Mouse (Mus musculus): ENCODE measurements around the gene Phactr1. TPM values are rescaled to one million over a fixed set of nuclear protein-coding genes. Genes with fewer than 3 reads are reported as not detected.
"Not testable (repeated sequence)": the region's sequence is repeated elsewhere in the genome, so short reads cannot be mapped to it uniquely, and the experiment has no call there.

Phactr1 gene
- polyA plus RNA-seq, 1 experiment from 2014 or later: 58.4 TPM

DNA sequence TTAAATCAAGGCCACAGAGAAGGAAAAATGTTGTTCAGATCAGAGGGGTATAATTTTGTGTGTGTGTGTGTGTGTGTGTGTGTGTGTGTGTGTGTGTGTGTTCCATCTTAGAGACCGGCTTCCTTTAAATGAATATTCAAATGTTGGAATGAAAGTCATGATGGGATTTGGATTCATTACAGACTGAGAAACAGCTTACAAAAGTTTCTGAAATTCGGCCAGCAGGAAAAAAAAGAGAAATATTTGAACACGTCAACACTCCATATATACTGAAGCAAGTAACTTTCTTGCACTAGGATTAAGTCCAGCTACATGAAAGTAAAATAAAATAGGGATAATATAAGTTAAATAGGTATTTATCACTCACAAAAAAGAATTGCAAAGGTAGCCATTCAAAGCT is 259.8 kb downstream of the Phactr1 start:
- Histone ChIP-seq H3K36me3 (ENCODE audit: control insufficient read depth, insufficient read depth, low read length) (no peaks in the 10 kb centered on the region), H3K4me2 (ENCODE audit: low read depth, low read length) (no peak overlapping the region), H3K27me3 (ENCODE audit: control insufficient read depth, insufficient read depth, low read length) (no peaks in the 10 kb centered on the region), H3K9ac (replicated peaks; ENCODE audit: low read depth, low read length) (no peak overlapping the region), H3K4me1 (ENCODE audit: control insufficient read depth, insufficient read depth, low read length) (no peaks in the 10 kb centered on the region), H3K27ac (ENCODE audit: low read depth, low read length) (no peak overlapping the region), H3K4me3 (ENCODE audit: low read depth, low read length) (no peak overlapping the region), H3K9me3 (ENCODE audit: control insufficient read depth, low read length) (no peaks in the 10 kb centered on the region)
- 95% methylated on average over 3 of the region's 3 CpGs for WGBS
- no peak for ATAC-seq (ENCODE audit: low read depth)

DNA sequence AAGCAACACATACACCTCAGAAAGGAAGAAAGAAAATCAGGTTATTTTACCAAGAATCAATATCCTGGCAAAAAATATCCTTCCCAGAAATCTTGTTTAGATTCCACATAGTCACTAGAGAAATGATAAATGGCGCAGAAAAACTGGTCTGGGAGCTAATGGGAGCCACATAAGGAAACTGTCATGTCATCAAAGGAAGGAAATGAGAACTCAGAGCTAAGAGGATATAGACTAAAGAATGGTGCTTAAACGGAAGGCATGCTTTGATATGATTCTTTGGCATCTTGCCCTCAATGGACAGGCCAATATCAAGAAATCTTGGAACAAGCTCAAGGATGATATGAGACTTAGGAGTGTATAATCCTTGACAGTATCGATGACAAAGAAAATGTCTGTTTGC is 263.7 kb downstream of the Phactr1 start:
- no peak overlapping the region for H3K27ac ChIP-seq (ENCODE audit: low read depth, low read length)
- H3K4me3 ChIP-seq (ENCODE audit: low read depth, low read length): no peak overlapping the region
- no peaks in the 10 kb centered on the region for H3K36me3 ChIP-seq (ENCODE audit: control insufficient read depth, insufficient read depth, low read length)
- no peaks in the 10 kb centered on the region for H3K9me3 ChIP-seq (ENCODE audit: control insufficient read depth, low read length)
- no peak overlapping the region for H3K9ac ChIP-seq (replicated peaks; ENCODE audit: low read depth, low read length)
- ATAC-seq (ENCODE audit: low read depth): no peak
- H3K4me2 ChIP-seq (ENCODE audit: low read depth, low read length): no peak overlapping the region
- H3K4me1 ChIP-seq (ENCODE audit: control insufficient read depth, insufficient read depth, low read length): no peaks in the 10 kb centered on the region
- WGBS: 84% methylated on average over 3 of the region's 3 CpGs
- no peaks in the 10 kb centered on the region for H3K27me3 ChIP-seq (ENCODE audit: control insufficient read depth, insufficient read depth, low read length)

DNA sequence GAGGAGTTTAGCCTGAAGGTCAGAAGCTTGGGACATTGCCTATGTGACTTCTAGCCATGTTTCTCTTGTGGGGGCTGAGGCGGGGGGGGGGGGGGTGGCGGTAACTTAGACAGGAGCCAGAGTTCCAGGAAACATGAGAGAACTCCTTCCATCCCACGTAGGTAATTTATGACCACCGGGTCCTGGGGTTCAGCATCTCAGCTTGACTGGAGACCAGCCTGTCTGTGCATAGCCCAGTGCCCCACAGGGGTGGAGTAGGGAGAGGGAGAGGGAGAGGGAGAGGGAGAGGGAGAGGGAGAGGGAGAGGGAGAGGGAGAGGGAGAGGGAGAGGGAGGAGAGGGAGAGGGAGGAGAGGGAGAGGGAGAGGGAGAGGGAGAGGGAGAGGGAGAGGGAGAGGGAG is 264.8 kb downstream of the Phactr1 start:
- H3K9ac ChIP-seq (replicated peaks; ENCODE audit: low read depth, low read length); H3K27me3 ChIP-seq (ENCODE audit: control insufficient read depth, insufficient read depth, low read length); H3K9me3 ChIP-seq (ENCODE audit: control insufficient read depth, low read length); H3K4me2 ChIP-seq (ENCODE audit: low read depth, low read length); H3K27ac ChIP-seq (ENCODE audit: low read depth, low read length); H3K4me3 ChIP-seq (ENCODE audit: low read depth, low read length); ATAC-seq (ENCODE audit: low read depth); H3K4me1 ChIP-seq (ENCODE audit: control insufficient read depth, insufficient read depth, low read length); H3K36me3 ChIP-seq (ENCODE audit: control insufficient read depth, insufficient read depth, low read length): not testable (repeated sequence)
- WGBS: 49% methylated on average over 4 of the region's 4 CpGs

DNA sequence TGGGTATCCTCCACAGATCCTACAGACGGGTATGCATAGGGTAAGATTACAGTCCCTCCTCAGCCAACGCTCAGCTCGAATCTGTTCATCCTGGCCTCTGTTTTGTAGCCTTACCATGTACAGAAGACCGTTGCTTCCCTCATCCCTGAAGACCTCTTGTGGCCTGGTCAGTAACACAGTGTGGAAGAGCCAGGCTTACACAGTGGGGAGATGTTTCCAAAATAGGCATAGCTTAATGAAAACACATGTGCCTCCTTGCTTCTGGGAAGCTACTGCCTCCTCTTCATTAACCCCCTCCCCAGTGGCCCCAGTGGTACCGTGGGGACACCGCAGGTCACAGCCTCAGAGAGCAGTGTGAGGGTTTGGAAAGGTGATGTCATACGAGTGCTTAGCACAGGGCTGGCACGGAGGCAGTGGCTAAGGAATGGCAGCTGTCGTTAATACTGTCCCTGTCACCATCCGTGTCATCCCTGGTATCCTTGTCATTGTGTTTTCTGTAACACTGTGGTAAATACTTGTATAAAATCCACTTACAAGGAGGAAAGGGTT is 268.4 kb downstream of the Phactr1 start:
- WGBS: 84% methylated on average over 10 of the region's 10 CpGs
- Histone ChIP-seq H3K27me3 (ENCODE audit: control insufficient read depth, insufficient read depth, low read length) (no peaks in the 10 kb centered on the region), H3K9ac (replicated peaks; ENCODE audit: low read depth, low read length) (no peak overlapping the region), H3K27ac (ENCODE audit: low read depth, low read length) (no peak overlapping the region), H3K9me3 (ENCODE audit: control insufficient read depth, low read length) (no peaks in the 10 kb centered on the region), H3K36me3 (ENCODE audit: control insufficient read depth, insufficient read depth, low read length) (no peaks in the 10 kb centered on the region), H3K4me2 (ENCODE audit: low read depth, low read length) (no peak overlapping the region), H3K4me1 (ENCODE audit: control insufficient read depth, insufficient read depth, low read length) (no peaks in the 10 kb centered on the region), H3K4me3 (ENCODE audit: low read depth, low read length) (no peak overlapping the region)
- no peak for ATAC-seq (ENCODE audit: low read depth)

DNA sequence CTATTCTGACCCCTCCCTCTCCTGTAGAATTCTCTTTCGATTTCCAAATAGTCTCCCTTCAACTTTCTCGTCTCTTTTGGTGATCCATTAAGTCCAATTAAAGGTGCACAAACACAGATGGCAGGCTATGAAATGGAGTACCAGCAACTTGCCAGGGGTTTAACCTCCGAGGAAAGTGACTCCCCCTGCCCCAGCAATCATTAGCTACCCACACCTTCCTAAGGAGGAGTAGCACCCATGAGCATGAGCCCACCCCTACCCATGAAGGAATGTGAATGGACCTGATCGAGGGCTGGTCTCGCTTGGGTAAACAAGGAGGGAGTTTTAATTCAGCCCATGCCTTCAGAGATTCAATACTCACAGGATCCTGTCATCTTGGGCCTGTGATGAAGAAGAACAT is 268.9 kb downstream of the Phactr1 start:
- no peaks in the 10 kb centered on the region for H3K36me3 ChIP-seq (ENCODE audit: control insufficient read depth, insufficient read depth, low read length)
- no peaks in the 10 kb centered on the region for H3K9me3 ChIP-seq (ENCODE audit: control insufficient read depth, low read length)
- ATAC-seq (ENCODE audit: low read depth): no peak
- H3K9ac ChIP-seq (replicated peaks; ENCODE audit: low read depth, low read length): no peak overlapping the region
- H3K4me2 ChIP-seq (ENCODE audit: low read depth, low read length): no peak overlapping the region
- no peak overlapping the region for H3K27ac ChIP-seq (ENCODE audit: low read depth, low read length)
- no peaks in the 10 kb centered on the region for H3K4me1 ChIP-seq (ENCODE audit: control insufficient read depth, insufficient read depth, low read length)
- no peak overlapping the region for H3K4me3 ChIP-seq (ENCODE audit: low read depth, low read length)
- no peaks in the 10 kb centered on the region for H3K27me3 ChIP-seq (ENCODE audit: control insufficient read depth, insufficient read depth, low read length)
- WGBS: 82% methylated on average over 5 of the region's 5 CpGs

DNA sequence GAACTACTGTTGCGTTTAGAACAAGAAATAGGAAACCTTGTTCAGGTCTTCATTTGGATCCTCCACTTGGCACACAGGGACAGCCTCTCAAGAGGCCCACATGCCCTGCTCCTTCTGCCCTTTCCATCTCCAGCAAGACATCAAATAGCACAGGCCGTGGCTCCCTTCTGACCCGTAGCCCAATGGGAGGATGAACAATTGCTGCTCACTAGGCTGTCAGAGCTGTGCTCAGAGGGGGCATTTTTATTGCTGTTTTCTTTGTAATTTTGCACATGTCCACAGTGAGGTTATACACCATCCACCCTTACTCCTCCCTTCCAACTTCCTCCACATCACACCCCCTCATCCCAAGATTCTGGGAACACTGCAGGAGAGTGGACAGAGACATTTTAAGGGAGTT is 269.6 kb downstream of the Phactr1 start:
- no peak overlapping the region for H3K4me2 ChIP-seq (ENCODE audit: low read depth, low read length)
- H3K9ac ChIP-seq (replicated peaks; ENCODE audit: low read depth, low read length): no peak overlapping the region
- ATAC-seq (ENCODE audit: low read depth): no peak
- H3K27me3 ChIP-seq (ENCODE audit: control insufficient read depth, insufficient read depth, low read length): no peaks in the 10 kb centered on the region
- H3K9me3 ChIP-seq (ENCODE audit: control insufficient read depth, low read length): no peaks in the 10 kb centered on the region
- 70% methylated on average over 3 of the region's 3 CpGs for WGBS
- no peaks in the 10 kb centered on the region for H3K4me1 ChIP-seq (ENCODE audit: control insufficient read depth, insufficient read depth, low read length)
- H3K27ac ChIP-seq (ENCODE audit: low read depth, low read length): no peak overlapping the region
- H3K4me3 ChIP-seq (ENCODE audit: low read depth, low read length): no peak overlapping the region
- H3K36me3 ChIP-seq (ENCODE audit: control insufficient read depth, insufficient read depth, low read length): no peaks in the 10 kb centered on the region

DNA sequence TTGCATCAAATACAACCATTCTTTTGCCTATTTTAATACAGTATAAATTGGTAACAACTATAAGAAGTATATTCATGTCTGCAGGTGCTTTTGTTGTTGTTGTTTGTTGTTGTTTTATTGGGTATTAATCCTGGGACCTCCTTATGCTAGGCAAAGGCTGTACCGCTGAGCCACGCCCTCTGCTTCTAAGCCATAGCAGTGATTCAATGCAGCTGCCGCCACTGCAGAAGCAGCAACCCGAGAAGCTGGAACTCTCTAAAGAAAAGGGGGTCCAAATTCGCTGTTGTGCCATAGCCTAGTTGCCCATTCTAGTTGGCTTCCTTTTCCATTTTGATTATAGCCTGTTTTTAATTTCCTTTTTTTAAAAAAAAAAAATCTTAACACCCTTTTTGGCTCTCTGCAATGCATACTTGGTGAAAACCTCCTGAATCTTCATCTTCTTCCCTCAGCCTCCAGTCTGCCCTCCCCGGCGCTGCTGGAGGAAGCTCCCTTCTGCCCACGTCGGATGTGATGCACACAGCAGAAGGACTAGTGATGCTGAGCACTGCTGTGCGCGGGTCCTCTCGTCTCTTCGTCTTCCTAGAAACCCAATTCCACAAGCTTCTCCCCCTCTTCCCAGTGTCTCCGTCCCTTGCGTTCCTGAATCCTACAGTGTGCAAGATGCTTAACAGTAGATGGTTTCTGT is 271.8 kb downstream of the Phactr1 start:
- no peaks in the 10 kb centered on the region for H3K36me3 ChIP-seq (ENCODE audit: control insufficient read depth, insufficient read depth, low read length)
- H3K4me1 ChIP-seq (ENCODE audit: control insufficient read depth, insufficient read depth, low read length): no peaks in the 10 kb centered on the region
- H3K4me2 ChIP-seq (ENCODE audit: low read depth, low read length): no peak overlapping the region
- no peak overlapping the region for H3K4me3 ChIP-seq (ENCODE audit: low read depth, low read length)
- no peaks in the 10 kb centered on the region for H3K9me3 ChIP-seq (ENCODE audit: control insufficient read depth, low read length)
- no peak for ATAC-seq (ENCODE audit: low read depth)
- H3K27me3 ChIP-seq (ENCODE audit: control insufficient read depth, insufficient read depth, low read length): no peaks in the 10 kb centered on the region
- no peak overlapping the region for H3K27ac ChIP-seq (ENCODE audit: low read depth, low read length)
- 77% methylated on average over 15 of the region's 15 CpGs for WGBS
- H3K9ac ChIP-seq (replicated peaks; ENCODE audit: low read depth, low read length): no peak overlapping the region

DNA sequence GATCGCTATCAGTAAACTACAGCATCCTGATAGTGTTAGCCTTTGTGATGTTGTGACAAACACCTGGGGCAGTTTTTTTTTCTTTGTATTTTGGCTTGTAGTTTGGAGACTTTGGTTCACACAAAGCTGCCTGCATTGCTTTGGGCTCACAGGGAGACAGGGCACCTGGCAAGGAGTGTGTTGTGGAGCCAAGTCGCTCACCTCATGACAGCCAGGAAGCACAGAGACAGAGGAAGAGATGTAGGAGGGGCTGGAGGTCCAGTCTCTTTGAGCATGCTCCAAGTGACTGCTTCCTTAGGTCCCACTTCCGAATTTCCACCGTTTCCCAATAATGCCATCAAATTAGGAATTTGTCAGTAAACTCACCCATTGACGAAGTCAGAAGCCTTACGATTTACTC is 272.6 kb downstream of the Phactr1 start:
- H3K9me3 ChIP-seq (ENCODE audit: control insufficient read depth, low read length): no peaks in the 10 kb centered on the region
- no peak for ATAC-seq (ENCODE audit: low read depth)
- H3K4me2 ChIP-seq (ENCODE audit: low read depth, low read length): no peak overlapping the region

DNA sequence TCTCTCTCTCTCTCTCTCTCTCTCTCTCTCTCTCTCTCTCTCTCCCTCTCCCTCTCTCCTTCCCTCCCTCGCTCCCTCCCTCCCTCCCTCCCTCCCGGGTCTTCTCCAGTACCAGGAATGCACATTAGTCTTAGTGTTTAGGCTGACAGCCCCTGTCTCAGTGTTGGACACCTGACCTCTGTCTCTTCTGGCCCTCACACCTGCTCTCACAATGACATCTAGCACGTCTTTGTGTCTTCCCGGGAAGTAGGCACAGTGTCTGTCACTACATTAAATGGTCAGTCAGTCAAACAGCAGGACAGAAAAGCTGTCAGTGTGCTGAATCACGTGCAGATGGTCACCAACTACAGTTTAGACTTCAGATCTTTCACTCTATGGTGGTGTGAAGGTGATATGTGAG is 273.7 kb downstream of the Phactr1 start:
- Histone ChIP-seq H3K9ac (replicated peaks; ENCODE audit: low read depth, low read length) (no peak overlapping the region), H3K4me1 (ENCODE audit: control insufficient read depth, insufficient read depth, low read length) (no peaks in the 10 kb centered on the region), H3K4me3 (ENCODE audit: low read depth, low read length) (no peak overlapping the region), H3K9me3 (ENCODE audit: control insufficient read depth, low read length) (no peaks in the 10 kb centered on the region), H3K4me2 (ENCODE audit: low read depth, low read length) (no peak overlapping the region), H3K27me3 (ENCODE audit: control insufficient read depth, insufficient read depth, low read length) (no peaks in the 10 kb centered on the region), H3K27ac (ENCODE audit: low read depth, low read length) (no peak overlapping the region), H3K36me3 (ENCODE audit: control insufficient read depth, insufficient read depth, low read length) (no peaks in the 10 kb centered on the region)
- 69% methylated on average over 4 of the region's 5 CpGs for WGBS
- no peak for ATAC-seq (ENCODE audit: low read depth)

More for the DNA sequence above, 272.6 kb downstream of the Phactr1 start:
- 96% methylated on average over 6 of the region's 6 CpGs for WGBS
- no peak overlapping the region for H3K9ac ChIP-seq (replicated peaks; ENCODE audit: low read depth, low read length)
- H3K36me3 ChIP-seq (ENCODE audit: control insufficient read depth, insufficient read depth, low read length): no peaks in the 10 kb centered on the region
- H3K4me3 ChIP-seq (ENCODE audit: low read depth, low read length): no peak overlapping the region
- no peaks in the 10 kb centered on the region for H3K27me3 ChIP-seq (ENCODE audit: control insufficient read depth, insufficient read depth, low read length)
- H3K27ac ChIP-seq (ENCODE audit: low read depth, low read length): no peak overlapping the region
- no peaks in the 10 kb centered on the region for H3K4me1 ChIP-seq (ENCODE audit: control insufficient read depth, insufficient read depth, low read length)

Data from neural tube, embryonic 14.5 days (tissue).